Mouse (Mus musculus) thymus, adult 2 months (tissue): ENCODE measurements at regions not wholly inside any gene's neighbourhood (a gene's known extent, or its start where the extent isn't known, plus 50 kb on each side); places are given as distances from the start of the nearest gene placed in this dataset.

Experiments
- DNase-seq: peaks from one replicate; pipeline ENCODE4 v3.0.0; 2021
- H3K27ac ChIP-seq: fragments of 200-500 bp; 2 replicates; pipeline ENCODE4 v1.5.1; 2012; ENCODE audit warnings: low read length, control low read depth; ENCODE audit not compliant: control insufficient read depth, insufficient read depth
- H3K27me3 ChIP-seq: fragments of 200-500 bp; 2 replicates; pipeline ENCODE4 v1.6.1; 2012; ENCODE audit warnings: mild to moderate bottlenecking, low read length, moderate library complexity, mixed read lengths; ENCODE audit not compliant: control insufficient read depth, insufficient read depth
- H3K36me3 ChIP-seq: fragments of 200-500 bp; 2 replicates; pipeline ENCODE4 v1.6.1; 2012; ENCODE audit warnings: mild to moderate bottlenecking, low read length, moderate library complexity; ENCODE audit not compliant: control insufficient read depth, insufficient read depth
- H3K4me1 ChIP-seq: fragments of 200-500 bp; replicated peaks from 2 replicates; pipeline ENCODE4 v1.6.1; 2012; ENCODE audit warnings: low read length; ENCODE audit not compliant: control insufficient read depth, insufficient read depth
- H3K4me3 ChIP-seq: fragments of 200-500 bp; 2 replicates; pipeline ENCODE4 v1.5.1; 2012; ENCODE audit warnings: mild to moderate bottlenecking, low read length, control low read depth, moderate library complexity; ENCODE audit not compliant: control insufficient read depth, insufficient read depth
- CTCF ChIP-seq: fragments of 200-500 bp; IDR thresholded peaks from 2 replicates; pipeline ENCODE4 v1.5.1; 2012; ENCODE audit warnings: mild to moderate bottlenecking, control low read depth, low read length, moderate library complexity, borderline replicate concordance; ENCODE audit not compliant: control insufficient read depth, poor library complexity, insufficient read depth; ENCODE audit errors: extremely low read depth
- POLR2A ChIP-seq: fragments of 200-500 bp; IDR thresholded peaks from 2 replicates; pipeline ENCODE4 v1.6.1; 2012; ENCODE audit warnings: mild to moderate bottlenecking, low read length, control low read depth, moderate library complexity; ENCODE audit not compliant: control insufficient read depth, poor library complexity, insufficient read depth; ENCODE audit errors: extremely low read depth
- WGBS: fragments of 180-500 bp; shearing (Covaris S2); methylation state at CpG from one replicate; pipeline ENCODE4 v1.1.7; 2018; 5-methylcytosine and 5-hydroxymethylcytosine counted together

- Histone ChIP-seq H3K4me1 (no peaks in the 10 kb centered on the region), H3K27me3 (no peaks in the 10 kb centered on the region), H3K36me3 (no peaks in the 10 kb centered on the region), H3K4me3 (no peak overlapping the region), H3K27ac (no peak overlapping the region)
- WGBS = 89% methylated on average over 4 of the region's 4 CpGs
- DNase-seq = no peak
- TF ChIP-seq POLR2A = no peak
- no peak for TF ChIP-seq CTCF
Measured at GRCm38 (mm10) chr9:30353965-30354364, 72.9 kb upstream of the Snx19 start.

GRCm38 (mm10) chr9:30355642-30356041 is 71.3 kb upstream of the Snx19 start:
- no peak for TF ChIP-seq CTCF
- no peak for TF ChIP-seq POLR2A

DNA sequence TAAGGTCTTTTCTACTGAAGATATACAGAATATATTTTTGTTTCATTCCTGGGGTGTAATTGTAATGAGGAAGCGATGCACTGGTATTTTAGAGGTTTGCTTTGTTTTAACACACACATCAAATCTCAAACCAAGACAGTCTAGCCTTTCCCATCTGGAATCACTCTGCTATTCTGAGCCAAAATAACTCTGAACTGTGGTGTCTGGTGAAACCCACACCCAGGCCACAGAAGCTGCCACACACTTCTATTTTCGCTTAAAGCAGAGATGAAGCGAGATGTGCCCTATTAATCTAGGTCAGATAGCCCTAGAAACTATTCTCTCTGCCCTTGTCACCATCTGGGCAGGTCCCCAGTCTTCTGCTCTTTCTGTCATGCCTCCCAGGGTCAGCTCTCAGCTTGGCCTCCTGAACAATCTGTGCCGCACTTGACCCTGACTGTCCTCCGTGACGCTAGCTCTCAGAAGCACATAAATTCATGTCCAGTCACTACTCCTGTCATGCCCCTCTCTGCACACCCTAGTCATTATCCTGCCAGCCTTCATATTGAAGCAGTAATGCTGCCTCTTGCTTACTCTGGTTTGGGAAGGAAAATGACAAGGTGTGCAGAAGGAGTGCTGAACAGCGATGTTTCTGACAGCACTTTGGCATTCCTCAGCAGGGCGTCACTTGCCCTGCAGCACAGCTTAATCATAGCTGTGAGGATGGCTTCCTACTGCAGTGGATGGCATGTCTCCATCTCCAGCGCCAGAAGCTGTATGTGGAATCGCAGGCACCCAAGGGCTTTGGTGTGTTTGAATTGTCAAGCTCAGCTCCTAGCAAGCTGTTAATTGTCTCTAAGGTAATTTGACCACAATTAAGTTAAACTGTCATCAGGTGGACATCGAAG is 57.1 kb upstream of the Snx19 start:
- TF ChIP-seq POLR2A = no peak
- TF ChIP-seq CTCF = no peak
- Histone ChIP-seq H3K27ac (no peak overlapping the region), H3K4me1 (no peaks in the 10 kb centered on the region), H3K36me3 (no peaks in the 10 kb centered on the region), H3K27me3 (no peaks in the 10 kb centered on the region), H3K4me3 (no peak overlapping the region)
- DNase-seq = no peak
- 86% methylated on average over 11 of the region's 11 CpGs for WGBS

More at GRCm38 (mm10) chr9:30355642-30356041, 71.3 kb upstream of the Snx19 start:
- no peaks in the 10 kb centered on the region for H3K4me1 ChIP-seq
- WGBS = 90% methylated on average over 2 of the region's 2 CpGs
- H3K27ac ChIP-seq = no peak overlapping the region
- no peaks in the 10 kb centered on the region for H3K36me3 ChIP-seq
- DNase-seq = no peak
- no peak overlapping the region for H3K4me3 ChIP-seq
- H3K27me3 ChIP-seq = no peaks in the 10 kb centered on the region

GRCm38 (mm10) chr9:30370789-30371188 is 56.1 kb upstream of the Snx19 start:
- TF ChIP-seq CTCF = no peak
- TF ChIP-seq POLR2A = no peak
- 71% methylated on average over 2 of the region's 2 CpGs for WGBS
- no peak overlapping the region for H3K4me3 ChIP-seq
- no peaks in the 10 kb centered on the region for H3K36me3 ChIP-seq
- no peak for DNase-seq
- H3K27me3 ChIP-seq = no peaks in the 10 kb centered on the region
- H3K27ac ChIP-seq = no peak overlapping the region
- no peaks in the 10 kb centered on the region for H3K4me1 ChIP-seq

DNA sequence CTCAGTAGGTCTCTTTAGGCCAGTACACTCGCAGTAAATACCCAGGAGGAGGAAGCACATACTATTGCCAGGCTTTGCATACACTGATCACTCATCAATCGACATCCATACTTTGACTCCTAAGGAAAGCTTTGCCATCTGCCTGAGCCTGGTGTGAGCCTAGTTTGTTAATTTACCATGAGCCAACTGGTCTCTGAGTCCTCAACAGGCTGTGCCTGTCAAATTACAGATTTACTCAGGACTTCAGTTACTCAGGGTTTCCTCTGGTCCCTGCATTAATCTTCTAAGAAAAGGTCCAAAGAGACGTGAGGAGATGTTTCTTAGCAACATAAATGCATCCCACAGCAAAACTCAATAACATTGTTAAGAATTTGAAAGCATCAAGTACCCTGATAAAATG is 50.0 kb upstream of the Snx19 start:
- 76% methylated on average over 3 of the region's 3 CpGs for WGBS
- no peak for DNase-seq
- no peak overlapping the region for H3K4me3 ChIP-seq
- TF ChIP-seq POLR2A (no peak), CTCF (no peak)
- H3K27me3 ChIP-seq = no peaks in the 10 kb centered on the region
- no peaks in the 10 kb centered on the region for H3K4me1 ChIP-seq
- H3K36me3 ChIP-seq = no peaks in the 10 kb centered on the region
- no peak overlapping the region for H3K27ac ChIP-seq
